Mouse (Mus musculus): ENCODE measurements at regions not wholly inside any gene's neighbourhood (a gene's known extent, or its start where the extent isn't known, plus 50 kb on each side); places are given as distances from the start of the nearest gene placed in this dataset.

GRCm38 (mm10) chr6:148627090-148627605 is 183.0 kb upstream of the Tmtc1 start:
- Histone ChIP-seq H3K9me3 (ENCODE audit: low read length) (no peaks in the 10 kb centered on the region), H3K4me2 (ENCODE audit: low read depth, low read length, poor library complexity, severe bottlenecking) (no peak overlapping the region), H3K9ac (replicated peaks; ENCODE audit: low read length, poor library complexity, severe bottlenecking) (no peak overlapping the region), H3K4me1 (ENCODE audit: insufficient read depth, low read length) (peaks cover 3% of the 10 kb centered on the region; the same call in 1 of the 2 replicates), H3K27ac (ENCODE audit: low read depth, low read length) (no peak overlapping the region), H3K27me3 (ENCODE audit: insufficient read depth, low read length) (no peaks in the 10 kb centered on the region), H3K4me3 (ENCODE audit: low read depth, low read length) (no peak overlapping the region), H3K36me3 (ENCODE audit: insufficient read depth, low read length) (no peaks in the 10 kb centered on the region)
- ATAC-seq (ENCODE audit: low FRiP score) (no peak), DNase-seq (ENCODE audit: low spot score) (no peak)
- 90% methylated on average over 1 of the region's 1 CpGs for WGBS
- TF ChIP-seq CTCF (IDR thresholded peaks at IDR 0.05), result no peak

- Histone ChIP-seq H3K27me3 (ENCODE audit: insufficient read depth, low read length) (no peaks in the 10 kb centered on the region), H3K27ac (ENCODE audit: low read depth, low read length) (no peak overlapping the region), H3K4me3 (ENCODE audit: low read depth, low read length) (no peak overlapping the region), H3K4me1 (ENCODE audit: insufficient read depth, low read length) (peaks cover 3% of the 10 kb centered on the region; the same call in 1 of the 2 replicates), H3K9me3 (ENCODE audit: low read length) (no peaks in the 10 kb centered on the region), H3K9ac (replicated peaks; ENCODE audit: low read length, poor library complexity, severe bottlenecking) (no peak overlapping the region), H3K4me2 (ENCODE audit: low read depth, low read length, poor library complexity, severe bottlenecking) (no peak overlapping the region), H3K36me3 (ENCODE audit: insufficient read depth, low read length) (no peaks in the 10 kb centered on the region)
- no peak for TF ChIP-seq CTCF (IDR thresholded peaks at IDR 0.05)
- ATAC-seq (ENCODE audit: low FRiP score) (no peak), DNase-seq (ENCODE audit: low spot score) (no peak)
- WGBS, result 92% methylated on average over 2 of the region's 2 CpGs
Measured at GRCm38 (mm10) chr6:148623119-148623770, 179.1 kb upstream of the Tmtc1 start.

GRCm38 (mm10) chr6:148620034-148620433 is 175.8 kb upstream of the Tmtc1 start:
- Histone ChIP-seq H3K4me2 (ENCODE audit: low read depth, low read length, poor library complexity, severe bottlenecking) (no peak overlapping the region), H3K36me3 (ENCODE audit: insufficient read depth, low read length) (no peaks in the 10 kb centered on the region), H3K9ac (replicated peaks; ENCODE audit: low read length, poor library complexity, severe bottlenecking) (no peak overlapping the region), H3K4me1 (ENCODE audit: insufficient read depth, low read length) (peaks cover 3% of the 10 kb centered on the region; the same call in 1 of the 2 replicates), H3K27ac (ENCODE audit: low read depth, low read length) (no peak overlapping the region), H3K4me3 (ENCODE audit: low read depth, low read length) (no peak overlapping the region), H3K27me3 (ENCODE audit: insufficient read depth, low read length) (no peaks in the 10 kb centered on the region), H3K9me3 (ENCODE audit: low read length) (no peaks in the 10 kb centered on the region)
- DNase-seq (ENCODE audit: low spot score) (no peak), ATAC-seq (ENCODE audit: low FRiP score) (no peak)
- TF ChIP-seq CTCF (IDR thresholded peaks at IDR 0.05), result no peak
- WGBS, result 59% methylated on average over 1 of the region's 1 CpGs

GRCm38 (mm10) chr6:148615931-148616330 is 171.7 kb upstream of the Tmtc1 start:
- Histone ChIP-seq H3K27ac (ENCODE audit: low read depth, low read length) (no peak overlapping the region), H3K4me2 (ENCODE audit: low read depth, low read length, poor library complexity, severe bottlenecking) (no peak overlapping the region), H3K27me3 (ENCODE audit: insufficient read depth, low read length) (no peaks in the 10 kb centered on the region), H3K4me3 (ENCODE audit: low read depth, low read length) (no peak overlapping the region), H3K9me3 (ENCODE audit: low read length) (no peaks in the 10 kb centered on the region), H3K9ac (replicated peaks; ENCODE audit: low read length, poor library complexity, severe bottlenecking) (no peak overlapping the region), H3K36me3 (ENCODE audit: insufficient read depth, low read length) (no peaks in the 10 kb centered on the region), H3K4me1 (ENCODE audit: insufficient read depth, low read length) (no peaks in the 10 kb centered on the region)
- no peak for TF ChIP-seq CTCF (IDR thresholded peaks at IDR 0.05)
- ATAC-seq (ENCODE audit: low FRiP score) (no peak), DNase-seq (ENCODE audit: low spot score) (no peak)
- 17% methylated on average over 4 of the region's 4 CpGs for WGBS

GRCm38 (mm10) chr6:148615442-148615841 is 171.3 kb upstream of the Tmtc1 start:
- Histone ChIP-seq H3K9me3 (ENCODE audit: low read length) (no peaks in the 10 kb centered on the region), H3K4me2 (ENCODE audit: low read depth, low read length, poor library complexity, severe bottlenecking) (no peak overlapping the region), H3K27me3 (ENCODE audit: insufficient read depth, low read length) (no peaks in the 10 kb centered on the region), H3K27ac (ENCODE audit: low read depth, low read length) (no peak overlapping the region), H3K4me3 (ENCODE audit: low read depth, low read length) (no peak overlapping the region), H3K9ac (replicated peaks; ENCODE audit: low read length, poor library complexity, severe bottlenecking) (no peak overlapping the region), H3K36me3 (ENCODE audit: insufficient read depth, low read length) (no peaks in the 10 kb centered on the region), H3K4me1 (ENCODE audit: insufficient read depth, low read length) (no peaks in the 10 kb centered on the region)
- WGBS, result 26% methylated on average over 3 of the region's 3 CpGs
- no peak for ATAC-seq (ENCODE audit: low FRiP score)
- no peak for TF ChIP-seq CTCF (IDR thresholded peaks at IDR 0.05)
- DNase-seq (ENCODE audit: low spot score), result no peak

GRCm38 (mm10) chr6:148608881-148609280 is 164.7 kb upstream of the Tmtc1 start:
- Histone ChIP-seq H3K4me1 (ENCODE audit: insufficient read depth, low read length) (no peaks in the 10 kb centered on the region), H3K27me3 (ENCODE audit: insufficient read depth, low read length) (no peaks in the 10 kb centered on the region), H3K27ac (ENCODE audit: low read depth, low read length) (no peak overlapping the region), H3K9me3 (ENCODE audit: low read length) (no peaks in the 10 kb centered on the region), H3K4me3 (ENCODE audit: low read depth, low read length) (no peak overlapping the region), H3K4me2 (ENCODE audit: low read depth, low read length, poor library complexity, severe bottlenecking) (no peak overlapping the region), H3K36me3 (ENCODE audit: insufficient read depth, low read length) (no peaks in the 10 kb centered on the region), H3K9ac (replicated peaks; ENCODE audit: low read length, poor library complexity, severe bottlenecking) (no peak overlapping the region)
- 91% methylated on average over 5 of the region's 5 CpGs for WGBS
- ATAC-seq (ENCODE audit: low FRiP score) (no peak), DNase-seq (ENCODE audit: low spot score) (no peak)
- TF ChIP-seq CTCF (IDR thresholded peaks at IDR 0.05), result no peak

All from midbrain, postnatal 0 days (tissue).